13 mouse cellular contexts compared by ENCODE assay signal in the genomic region with DNA sequence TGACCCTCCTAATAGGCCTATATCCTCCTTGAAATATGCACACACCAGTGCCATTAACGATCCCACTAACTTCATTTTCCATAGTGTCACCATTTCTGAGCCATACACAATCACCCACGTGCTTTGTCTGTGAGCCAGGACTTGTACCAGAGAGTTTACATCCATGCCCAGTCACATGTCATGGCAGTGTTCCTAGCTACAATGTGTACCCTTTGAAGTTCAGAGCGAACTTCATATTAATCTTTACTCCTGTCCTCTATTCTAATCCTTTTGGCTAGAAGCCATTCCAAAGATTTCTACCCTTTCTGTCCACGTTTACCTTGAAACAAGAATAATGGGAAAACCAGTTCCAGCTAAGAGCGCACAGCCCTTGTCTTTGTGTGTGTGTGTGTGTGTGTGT.
"Had no signal": no experiment of that assay in that cellular context is flagged by ENCODE, and none has a peak within 500 bp of the region (broad histone marks: within the 10 kb centered on the region; RNA-seq: fewer than 3 reads in every experiment).

No protein-coding gene starts in this region.

- H3K27ac ChIP-seq: kidney, postnatal 0 days; limb, embryonic 12.5 days; midbrain, embryonic 15.5 days; neural tube, embryonic 12.5 days had no signal

- H3K4me3 ChIP-seq: limb, embryonic 12.5 days; midbrain, embryonic 15.5 days; neural tube, embryonic 12.5 days had no signal

- H3K27me3 ChIP-seq: limb, embryonic 12.5 days; midbrain, embryonic 15.5 days; neural tube, embryonic 12.5 days had no signal

- H3K9ac ChIP-seq: limb, embryonic 12.5 days; lung, embryonic 14.5 days; midbrain, embryonic 15.5 days; neural tube, embryonic 12.5 days had no signal

- H3K9me3 ChIP-seq: limb, embryonic 12.5 days; midbrain, embryonic 15.5 days; neural tube, embryonic 12.5 days had no signal

- H3K36me3 ChIP-seq: limb, embryonic 12.5 days; midbrain, embryonic 15.5 days; neural tube, embryonic 12.5 days had no signal

- ATAC-seq: midbrain, embryonic 15.5 days had no signal

- H3K4me1 ChIP-seq: limb, embryonic 12.5 days; midbrain, embryonic 15.5 days; neural tube, embryonic 12.5 days had no signal

- DNase-seq: kidney, adult 18-20 months; layer of hippocampus, adult 9-11 months; layer of hippocampus, postnatal 36 days; liver; lung, embryonic 14.5 days; lung, postnatal 10 days; lung, postnatal 4 days; thymus, postnatal 36 days had no signal

- H3K4me2 ChIP-seq: limb, embryonic 12.5 days; lung, embryonic 14.5 days; midbrain, embryonic 11.5 days; midbrain, embryonic 15.5 days; neural tube, embryonic 12.5 days had no signal
